Mouse (Mus musculus): ENCODE measurements around the gene Mtfp1. TPM values are rescaled to one million over a fixed set of nuclear protein-coding genes. Genes with fewer than 3 reads are reported as not detected.
"Not testable (repeated sequence)": the region's sequence is repeated elsewhere in the genome, so short reads cannot be mapped to it uniquely, and the experiment has no call there.

The Mtfp1 gene
- total RNA-seq (2021), result 25.6 and 27.3 TPM in 2 replicates
- long read RNA-seq, experiment 1, transcript Mtfp1-201 (4 exons, 1,411 nt), result major isoform, 25 of 28 reads
- long read RNA-seq, experiment 1, partial matches to known transcripts, result 0 of 28 reads
- long read RNA-seq, experiment 1, other reads (novel, unspliced or antisense), result 3 of 28 reads
- long read RNA-seq, experiment 2, transcript Mtfp1-201 (4 exons, 1,411 nt), result major isoform, 34 of 41 reads
- long read RNA-seq, experiment 2, partial matches to known transcripts, result 0 of 41 reads
- long read RNA-seq, experiment 2, other reads (novel, unspliced or antisense), result 7 of 41 reads

DNA sequence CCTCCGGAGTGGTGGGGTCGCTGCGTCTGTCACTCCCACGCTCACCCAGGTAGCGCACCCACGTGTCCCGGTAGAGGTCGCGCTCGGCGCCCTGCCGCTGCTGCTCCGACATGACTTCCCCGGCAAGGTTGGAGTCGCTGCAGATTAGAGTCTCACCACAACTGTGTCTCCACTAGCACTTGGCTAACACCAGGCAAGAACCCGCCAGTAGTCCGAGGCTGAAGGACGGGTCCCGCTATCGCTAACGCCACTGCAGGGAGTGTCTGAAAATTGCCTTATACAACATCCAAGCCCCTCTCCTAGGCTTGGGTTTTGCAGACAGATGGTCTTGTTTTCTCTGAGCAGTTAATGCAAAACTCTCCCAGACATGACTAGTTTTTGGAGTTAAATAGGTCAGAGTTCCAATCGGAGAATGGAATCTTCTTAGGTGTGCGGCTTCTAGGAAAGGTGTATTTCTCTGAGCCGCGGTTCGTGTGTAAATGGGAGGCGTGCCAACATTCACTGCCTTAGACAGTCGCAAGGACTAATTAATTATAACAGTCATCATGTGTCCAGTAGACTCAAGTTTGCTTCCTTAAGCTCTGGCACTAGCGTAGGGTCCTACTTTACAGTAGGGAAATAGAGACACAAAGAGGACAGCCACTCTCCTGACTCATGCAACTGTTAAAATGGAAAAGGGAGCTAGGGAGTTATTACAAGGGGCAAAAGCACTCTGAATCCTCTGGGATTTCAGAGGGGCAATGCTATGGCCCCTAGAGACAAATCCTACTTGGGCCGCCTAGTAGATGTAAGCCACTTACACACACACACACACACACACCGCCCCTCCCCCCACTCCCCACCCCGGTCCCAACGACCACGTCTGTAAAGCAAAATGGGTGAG lies at the start of gene Mtfp1:
Gene Mtfp1, minus strand, starts transcription at position 275 of the 883 bp plus-strand sequence.
- DNase-seq, result peak; percentile 73

DNA sequence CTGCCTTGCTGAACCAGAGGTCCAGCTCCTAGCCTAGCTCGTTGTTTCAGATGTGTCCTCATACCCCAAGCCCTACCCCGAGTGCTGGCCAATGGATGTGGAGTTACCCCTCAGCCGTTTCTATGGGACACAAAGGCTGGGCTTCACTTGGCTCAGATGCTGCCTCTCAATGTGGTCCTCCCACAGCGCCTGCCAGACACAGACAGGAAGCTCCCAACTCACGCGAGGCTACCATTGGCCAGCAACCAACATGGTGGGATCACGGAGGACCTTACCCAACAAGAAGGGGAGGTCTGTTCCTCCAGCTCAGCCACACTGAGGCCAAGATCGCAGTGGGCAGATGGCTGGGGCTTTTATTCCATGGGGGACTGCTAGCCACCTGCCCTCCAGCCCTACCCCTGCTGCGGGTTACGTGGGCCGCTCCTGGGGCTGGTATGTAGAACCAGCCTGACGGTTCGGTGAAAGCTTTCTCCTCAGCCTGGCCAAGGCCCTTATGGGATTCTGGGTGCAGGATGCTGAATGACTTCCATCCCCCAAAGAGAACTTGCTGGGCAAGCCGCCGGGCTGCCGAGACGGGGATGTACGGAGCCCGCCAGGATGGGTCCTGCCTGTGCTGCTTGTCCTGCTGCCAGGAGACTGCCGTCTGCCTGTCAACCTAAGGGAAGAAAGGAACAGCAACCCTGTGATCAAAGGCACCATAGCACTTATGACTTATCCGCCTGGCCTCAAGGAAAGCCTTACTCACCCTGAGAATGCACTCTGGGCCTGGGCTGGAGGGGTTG lies 48.2 kb upstream of the Mtfp1 start:
- no peak for DNase-seq

DNA sequence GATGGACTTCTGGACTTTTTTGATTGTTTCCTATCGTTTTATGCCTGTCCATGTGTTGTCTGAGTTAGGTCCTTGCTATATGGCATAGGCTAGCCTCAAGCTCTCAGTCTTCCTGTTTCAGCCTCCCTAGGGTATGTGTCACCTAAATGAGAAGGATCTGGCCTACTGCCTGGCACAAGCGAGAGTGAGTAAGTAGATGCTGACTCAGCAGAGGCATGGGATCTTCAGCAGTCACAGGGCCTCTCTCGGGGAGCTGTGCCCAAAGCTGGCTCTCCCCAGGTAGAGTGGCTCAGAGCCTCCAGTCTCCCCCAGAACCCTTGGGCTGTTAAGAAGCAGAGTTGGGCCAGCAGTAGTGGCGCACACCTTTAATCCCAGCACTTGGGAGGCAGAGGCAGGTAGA lies 47.1 kb upstream of the Mtfp1 start:
- no peak for DNase-seq

DNA sequence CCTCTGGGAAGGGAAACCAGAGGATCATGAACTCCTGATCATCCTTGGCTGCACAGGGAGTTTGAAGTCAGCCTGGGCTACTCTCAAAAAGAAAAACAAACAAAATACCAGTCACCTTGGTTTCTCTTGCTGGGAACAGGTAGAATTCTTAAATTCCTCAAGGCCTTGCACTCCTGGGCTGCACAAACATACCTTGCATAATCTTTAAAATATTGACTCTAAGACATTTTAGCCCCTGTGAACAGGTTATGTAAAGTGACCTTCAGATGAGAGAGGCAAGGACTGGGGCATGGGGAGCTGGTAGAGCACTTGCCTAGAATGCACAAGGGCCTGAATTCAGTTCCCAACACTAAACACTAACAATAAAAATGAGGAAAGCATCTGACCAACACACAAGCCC lies 46.3 kb upstream of the Mtfp1 start:
- no peak for DNase-seq

DNA sequence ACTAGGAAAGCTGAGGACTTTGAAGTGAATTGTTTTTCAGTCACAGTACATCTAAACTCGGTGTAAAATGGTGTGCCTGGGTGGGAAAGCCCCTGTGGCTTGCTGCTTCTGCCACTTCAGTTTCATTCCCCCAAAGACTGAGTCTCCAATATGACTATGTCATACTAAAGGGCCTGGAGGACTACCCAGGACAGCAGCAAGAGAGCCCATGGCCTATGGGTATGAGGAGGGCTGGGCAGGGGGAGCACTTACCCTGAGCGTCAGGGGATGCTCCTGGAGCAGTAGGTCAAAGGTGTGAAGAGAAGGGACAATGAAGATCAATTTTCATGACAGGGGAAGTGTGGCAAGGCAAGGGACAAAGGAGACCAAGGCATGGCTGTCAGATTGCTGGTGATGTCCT lies 43.7 kb upstream of the Mtfp1 start:
- DNase-seq, result no peak

DNA sequence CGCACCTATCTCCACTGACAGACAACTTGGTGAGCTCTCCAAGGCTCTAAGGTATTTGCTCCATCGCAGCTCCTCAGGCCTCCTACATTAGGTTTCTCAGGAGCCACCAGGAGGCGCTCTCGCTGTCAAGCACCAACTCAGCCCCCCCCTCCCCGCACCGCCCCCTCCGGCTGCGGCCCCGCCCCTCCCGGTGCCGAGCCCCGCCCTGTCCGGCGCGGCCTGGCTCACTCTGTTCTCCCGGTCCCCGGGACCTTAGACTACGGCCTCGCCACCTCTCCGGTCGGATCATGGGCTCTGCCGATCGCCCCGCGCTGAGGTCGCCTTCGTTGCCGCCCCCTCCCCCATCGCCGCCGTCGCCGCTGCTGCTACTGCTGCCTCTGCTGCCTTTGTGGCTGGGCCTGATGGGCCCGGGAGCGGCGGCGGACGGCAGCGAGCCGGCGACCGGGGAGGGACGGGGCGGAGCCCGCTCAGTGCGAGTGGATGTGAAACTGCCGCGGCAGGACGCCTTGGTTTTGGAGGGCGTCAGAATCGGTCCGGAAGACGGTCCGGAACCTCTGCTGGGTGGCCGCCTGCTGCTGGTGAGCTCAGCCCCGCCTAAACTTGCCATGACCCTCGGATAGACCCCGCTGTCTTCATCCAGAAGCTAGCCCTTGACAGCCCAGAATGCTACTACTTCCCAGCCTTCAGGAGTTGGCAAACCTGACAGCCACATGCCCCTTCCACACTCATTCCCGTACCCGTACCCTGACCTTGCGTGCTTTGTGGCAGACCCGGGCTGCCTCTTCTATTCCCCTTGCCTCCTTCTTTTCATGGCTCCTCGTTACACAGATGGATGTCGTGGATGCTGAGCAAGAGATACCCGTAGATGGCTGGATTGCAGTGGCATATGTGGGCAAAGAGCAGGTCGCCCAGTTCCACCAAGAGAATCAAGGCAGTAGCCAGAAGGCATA lies 40.0 kb upstream of the Mtfp1 start, which contains the start of gene Rnf215:
Gene Rnf215, plus strand, starts transcription at position 217 of the 950 bp plus-strand sequence.
- peak; percentile 95 for DNase-seq

DNA sequence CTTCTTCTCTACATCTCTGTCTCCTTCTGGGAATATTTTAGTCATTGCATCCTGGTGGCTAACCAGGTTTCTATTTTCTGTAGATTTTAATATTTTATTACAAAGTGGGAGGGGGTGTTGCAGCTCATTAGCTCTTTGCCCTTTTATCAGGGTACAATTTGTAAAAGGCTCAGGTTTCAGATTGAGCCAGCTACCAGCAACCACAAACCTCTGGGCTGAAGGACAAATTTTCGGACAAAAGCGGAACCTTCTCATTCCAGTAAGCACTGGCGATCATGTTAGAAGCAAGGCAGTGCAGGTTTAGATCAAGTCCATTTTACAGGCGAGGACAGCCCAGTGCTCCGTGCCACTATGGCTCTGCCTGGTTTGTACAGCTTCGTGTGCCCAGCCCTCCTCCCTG lies 39.2 kb upstream of the Mtfp1 start:
- DNase-seq, result no peak

DNA sequence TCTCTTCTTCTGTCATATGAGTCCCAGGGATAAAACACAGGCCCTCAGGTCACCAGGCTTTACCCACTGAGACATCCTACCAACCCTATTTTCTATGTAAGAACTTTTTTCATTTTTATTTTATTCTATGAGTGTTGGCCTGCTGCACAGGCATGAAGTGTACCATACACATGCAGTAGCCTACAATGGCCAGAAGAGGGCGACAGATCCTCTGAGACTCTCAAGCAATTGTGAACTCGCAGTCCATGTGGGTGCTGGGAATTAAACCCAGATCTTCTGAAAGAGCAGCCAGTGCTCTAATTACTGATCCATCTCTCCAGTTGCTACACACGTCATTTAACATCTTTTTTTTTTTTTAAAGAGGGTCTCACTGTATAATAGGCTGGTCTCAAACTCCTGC lies 38.2 kb upstream of the Mtfp1 start:
- no peak for DNase-seq

DNA sequence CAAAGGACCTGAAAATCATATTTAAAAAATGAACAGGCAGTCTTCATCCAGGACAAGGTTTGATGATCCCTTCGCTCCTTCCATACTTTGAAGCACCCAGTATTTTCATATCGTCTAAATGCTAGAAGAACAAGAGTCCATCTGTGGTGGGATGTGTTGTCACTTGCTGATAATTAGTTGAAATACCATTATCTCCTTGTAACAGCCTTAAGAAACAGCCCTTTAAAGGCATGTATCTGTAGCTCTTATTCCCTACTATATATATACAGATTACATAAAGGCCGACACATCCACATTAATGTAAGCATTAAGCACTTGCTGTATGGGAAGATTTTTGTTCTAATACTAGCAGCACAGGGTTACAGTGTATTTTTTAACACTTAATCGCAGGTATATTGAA lies 33.2 kb upstream of the Mtfp1 start:
- DNase-seq, result not testable (repeated sequence)

DNA sequence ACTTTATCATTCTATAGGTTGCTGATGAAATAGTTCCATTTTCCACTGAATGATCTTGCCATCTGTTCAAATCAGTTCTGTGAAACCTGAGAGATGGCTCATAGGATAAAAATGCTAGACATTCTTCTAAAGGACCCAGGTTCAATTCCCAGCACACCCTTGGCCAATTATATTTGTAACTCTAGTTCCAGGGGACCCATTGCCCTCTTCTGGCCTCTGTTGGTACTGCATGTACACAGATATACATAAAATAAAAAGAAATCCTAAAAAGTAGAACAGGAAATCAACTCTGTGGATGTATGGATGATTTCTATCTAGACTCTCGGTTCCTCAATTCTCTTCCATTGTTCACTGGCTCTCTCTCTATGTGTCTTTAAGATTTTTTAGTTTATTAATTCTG lies 31.8 kb upstream of the Mtfp1 start:
- no peak for DNase-seq

DNA sequence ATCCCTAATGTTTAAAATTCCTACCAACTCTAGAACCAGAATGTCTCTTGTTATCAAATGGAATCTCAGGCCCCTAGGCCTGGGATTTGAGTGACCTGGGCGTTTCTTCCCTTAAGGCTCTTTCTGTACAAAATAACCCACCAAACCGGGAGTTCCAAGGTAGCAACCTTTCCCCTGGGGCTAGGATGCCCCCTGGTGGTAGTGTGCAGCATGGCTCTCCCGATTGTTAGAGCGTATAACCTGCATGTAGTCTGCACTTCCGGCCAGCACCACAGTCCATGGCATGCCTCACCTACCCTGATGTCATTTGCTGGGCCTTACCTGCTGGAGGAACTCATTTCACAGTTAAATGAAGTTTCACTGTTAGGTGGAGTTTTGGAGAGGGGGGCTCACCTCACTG lies 28.7 kb upstream of the Mtfp1 start:
- peak; percentile 73 for DNase-seq

DNA sequence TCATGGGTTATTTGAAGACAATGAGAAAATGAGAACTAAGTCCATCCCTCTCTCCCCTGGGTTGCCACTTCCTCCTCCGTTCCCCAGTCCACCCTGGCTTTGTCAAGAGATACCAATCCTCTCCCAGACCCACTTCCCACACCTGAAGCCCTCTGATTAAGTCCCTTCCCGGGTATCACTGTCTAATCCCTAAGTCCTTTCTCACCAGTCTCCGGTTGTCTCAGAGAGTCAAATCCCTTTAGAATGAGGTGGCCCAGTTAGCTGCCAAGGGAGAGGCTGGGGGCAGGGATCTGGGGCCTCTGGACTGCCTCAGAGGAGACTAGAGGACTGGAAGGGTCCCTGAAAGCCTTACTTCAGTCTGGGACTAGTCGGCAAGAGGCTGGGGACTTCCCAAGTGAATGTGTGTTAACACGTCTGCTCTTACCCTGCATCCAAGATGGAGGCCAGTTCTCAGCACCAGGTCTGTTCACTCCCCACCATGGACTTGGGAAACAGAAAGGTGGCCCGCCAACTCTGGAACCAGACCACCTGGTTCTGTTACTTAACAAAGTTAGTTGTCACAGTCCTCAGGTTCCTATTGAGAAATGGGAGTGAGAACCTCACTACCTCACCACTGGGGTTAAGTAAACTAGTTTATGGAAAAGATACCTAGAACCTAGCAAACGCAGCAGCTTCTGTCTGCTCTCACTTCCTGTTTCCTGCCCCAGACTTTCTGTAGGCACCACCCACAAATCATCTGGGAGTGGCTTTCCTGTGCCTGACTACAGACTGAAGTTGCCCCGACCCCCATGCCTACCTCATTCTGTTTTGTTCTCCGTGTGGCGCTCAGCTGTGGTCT lies 27.7 kb upstream of the Mtfp1 start, which contains the start of gene Sec14l2:
Gene Sec14l2, minus strand, starts transcription at position 674 of the 838 bp plus-strand sequence.
- no peak for DNase-seq

DNA sequence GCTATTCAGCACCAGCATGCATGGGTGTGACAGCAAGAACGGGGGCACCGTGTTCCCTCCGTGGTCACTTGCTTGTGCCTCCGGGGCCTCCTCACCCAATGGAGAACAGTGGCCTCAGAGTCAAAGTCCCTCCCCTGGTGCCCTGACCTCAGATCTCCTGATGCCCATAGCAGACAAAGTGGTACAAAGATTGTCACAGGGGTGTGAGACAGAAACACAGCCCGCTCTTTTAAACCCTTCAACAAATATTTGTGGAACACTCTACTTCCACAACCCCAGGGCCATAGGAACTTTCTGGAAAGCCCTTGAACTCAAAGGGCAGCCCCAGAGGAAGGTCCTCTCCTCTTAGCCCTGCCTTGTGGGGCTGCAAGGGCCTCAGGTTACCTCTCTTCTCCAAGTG lies 27.0 kb upstream of the Mtfp1 start:
- no peak for DNase-seq

DNA sequence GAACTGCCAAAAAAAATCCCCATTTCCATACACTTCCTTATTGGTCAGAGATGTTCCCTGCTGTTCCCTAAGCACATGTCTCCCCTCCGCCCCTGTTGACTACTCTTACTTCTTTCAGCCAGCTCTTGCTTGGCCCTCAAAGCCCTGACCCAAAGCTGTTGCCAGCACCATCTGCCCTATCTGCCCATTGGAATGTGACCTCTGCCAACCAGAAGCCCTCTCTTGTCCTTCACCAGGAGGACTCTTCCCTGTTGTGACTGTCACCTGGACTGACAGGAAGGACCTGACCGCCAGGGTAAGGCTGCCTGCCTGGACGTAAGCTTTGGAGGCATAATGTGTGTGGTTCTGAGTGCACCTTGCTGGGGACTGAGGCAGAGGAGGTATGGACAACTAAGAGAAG lies 26.4 kb upstream of the Mtfp1 start:
- no peak for DNase-seq

DNA sequence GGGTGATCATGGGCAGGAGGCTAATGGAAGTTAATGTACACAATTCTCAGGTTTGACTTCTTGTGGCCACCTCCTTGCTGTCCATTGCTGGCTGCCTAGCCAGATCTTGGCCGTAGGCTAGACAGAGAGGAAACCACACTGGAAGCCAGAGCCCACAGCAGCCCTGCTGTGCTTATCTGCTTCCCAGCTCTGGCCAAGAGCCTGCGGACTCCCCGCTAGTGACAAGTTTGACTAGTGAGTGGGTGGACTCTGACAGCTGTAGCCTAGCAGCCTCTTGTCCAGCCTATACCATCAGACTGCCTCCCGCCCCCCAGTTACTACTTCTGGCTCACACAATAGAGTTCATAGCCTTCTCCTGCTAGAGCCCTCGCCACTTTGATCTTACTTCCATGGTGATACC lies 24.4 kb upstream of the Mtfp1 start:
- DNase-seq, result no peak

DNA sequence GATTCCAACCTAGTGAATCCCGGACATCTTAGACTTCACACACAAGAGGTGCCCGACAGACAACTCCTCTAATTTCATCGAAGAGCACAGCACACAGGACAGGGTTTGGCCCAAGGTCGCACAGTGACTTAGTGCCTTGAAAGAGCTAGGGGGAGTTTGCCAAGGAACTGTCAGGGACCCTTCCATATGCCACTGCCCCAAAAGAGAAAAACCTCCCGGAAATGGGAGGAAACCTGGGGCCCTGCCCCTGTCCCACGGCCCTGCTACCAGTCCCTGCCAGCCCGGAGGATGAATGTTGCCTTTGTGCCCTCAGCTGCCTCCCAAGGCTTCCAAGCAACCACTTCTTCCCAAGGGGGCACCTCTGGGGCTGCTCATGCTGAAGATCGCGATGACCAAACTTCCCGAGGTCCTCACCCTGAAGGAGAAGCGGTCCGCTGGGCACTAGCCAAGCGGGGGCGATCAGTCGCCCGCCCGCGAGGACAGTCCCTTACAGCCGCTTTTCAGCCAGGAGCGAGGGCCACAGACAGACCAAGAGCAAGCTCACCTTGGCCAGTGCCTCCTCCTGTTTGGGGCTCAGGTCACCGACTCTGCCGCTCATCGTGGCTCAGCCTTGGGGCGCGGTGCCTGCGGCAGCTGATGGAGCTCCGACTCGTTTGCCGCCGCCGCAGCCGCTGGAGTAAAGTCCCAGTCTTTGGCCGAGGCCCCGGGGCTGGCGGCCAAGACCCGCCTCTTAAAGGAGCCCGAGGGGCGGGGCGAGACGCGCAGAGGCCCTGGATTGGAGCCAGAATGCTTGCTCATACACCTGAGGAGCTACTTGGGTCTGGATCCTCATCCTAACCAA lies 23.1 kb upstream of the Mtfp1 start:
- DNase-seq, result peak; percentile 74

DNA sequence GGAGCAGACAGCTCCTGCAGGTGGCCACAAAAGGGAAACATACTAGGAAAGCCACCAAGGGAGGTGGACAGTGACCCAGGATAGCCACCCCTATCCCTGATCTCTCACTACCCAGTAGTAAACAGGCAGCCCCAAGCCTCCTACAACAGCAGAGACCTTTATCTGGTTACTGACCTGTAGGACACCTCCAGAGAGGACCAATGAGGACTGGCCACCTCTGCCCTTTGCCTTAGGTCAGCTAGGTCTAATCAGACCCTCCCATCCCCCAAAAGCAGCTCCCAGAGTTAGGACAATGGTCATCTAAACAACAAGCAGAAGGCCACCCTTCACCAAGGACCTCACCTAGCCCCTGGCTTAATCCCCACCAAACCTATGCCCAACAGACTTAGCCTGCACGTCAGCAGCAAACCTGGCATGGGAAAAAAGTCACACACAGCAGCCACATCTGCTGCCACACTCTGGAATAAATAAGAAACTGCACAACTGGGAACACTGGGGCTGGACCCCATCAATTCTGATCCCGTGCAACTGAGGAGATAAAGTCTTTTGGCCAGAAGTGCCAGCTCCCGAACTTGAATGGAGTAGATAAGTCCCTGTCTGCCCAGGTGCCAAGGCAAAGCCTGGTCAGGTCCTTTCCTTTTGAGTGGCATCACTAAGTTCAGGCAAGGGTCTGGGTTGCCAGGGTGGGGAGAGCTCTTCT lies 22.3 kb upstream of the Mtfp1 start:
- DNase-seq, result no peak

DNA sequence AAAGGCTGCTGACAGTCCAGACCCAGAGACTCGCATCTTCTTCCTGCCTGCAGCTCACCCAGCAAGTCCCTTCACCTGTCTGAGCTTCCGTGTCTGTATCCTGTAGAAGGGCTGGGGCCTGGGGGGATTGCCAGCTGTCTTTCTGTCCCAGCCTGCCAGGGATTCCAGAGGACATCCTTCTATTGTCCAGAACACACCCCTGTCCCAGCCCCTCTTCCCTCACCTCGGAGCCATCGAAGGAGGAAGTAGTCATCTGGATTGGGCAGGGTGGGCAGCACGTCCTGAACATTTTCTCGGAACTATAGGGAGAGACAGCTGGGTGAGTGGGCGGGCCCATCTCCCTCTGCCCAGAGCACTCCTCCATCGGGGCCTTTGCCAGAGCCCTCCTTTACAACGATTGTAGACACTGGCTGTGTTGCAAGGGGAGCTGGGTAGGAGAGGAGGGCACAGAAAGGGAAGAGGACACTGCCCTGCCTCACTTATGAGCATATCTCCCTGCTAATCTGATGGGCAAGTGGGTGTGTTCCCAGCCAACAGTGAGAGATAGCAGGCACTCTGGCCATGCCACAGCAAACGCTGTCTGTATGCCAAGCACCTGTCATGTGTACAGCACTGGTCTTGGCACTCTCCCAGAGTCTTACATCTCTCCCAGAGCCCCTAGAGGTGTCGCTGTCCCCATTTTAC lies 21.4 kb upstream of the Mtfp1 start:
- no peak for DNase-seq
